Mouse (Mus musculus) macrophage (primary cell): ENCODE results near the gene Eml4. TPM values are rescaled to one million over a fixed set of nuclear protein-coding genes. Genes with fewer than 3 reads are reported as not detected.
A peak's percentile ranks its signal among the peaks of the same experiment; 100 is the strongest.

Experiments used
- H3K27ac ChIP-seq: fragments of 350-480 bp; formaldehyde crosslinking; 2 replicates; pipeline ENCODE4 v1.9.0; 2021
- H3K36me3 ChIP-seq: fragments of 350-480 bp; formaldehyde crosslinking; 2 replicates; pipeline ENCODE4 v1.9.0; 2021; ENCODE audit errors: inconsistent target
- H3K4me3 ChIP-seq: fragments of 350-480 bp; formaldehyde crosslinking; 2 replicates; pipeline ENCODE4 v1.9.0; 2021; ENCODE audit errors: inconsistent target
- H3K79me2 ChIP-seq: fragments of 350-480 bp; formaldehyde crosslinking; 2 replicates; pipeline ENCODE4 v1.9.0; 2021; ENCODE audit errors: inconsistent target
- WGBS: methylation state at CpG from one replicate; pipeline ENCODE4 v1.1.7; 2026; ENCODE audit warnings: inconsistent platforms; ENCODE audit not compliant: missing documents; 5-methylcytosine and 5-hydroxymethylcytosine counted together
- polyA plus RNA-seq: library from polyadenylated mRNA; stranded (reverse); fragments of 250-400 nt; gene quantifications from 3 replicates; pipeline ENCODE4 v1.2.4, GENCODE M21; 2018; ENCODE audit warnings: inconsistent platforms

The Eml4 gene
- polyA plus RNA-seq, 1 experiment from 2014 or later: 12.7 TPM

GRCm38 (mm10) chr17:83469586-83469985 is 118.9 kb downstream of the Eml4 start:
- Histone ChIP-seq H3K4me3 (no peak overlapping the region), H3K27ac (no peak overlapping the region), H3K79me2 (no peaks in the 10 kb centered on the region), H3K36me3 (peaks cover 35% of the 10 kb centered on the region)
- WGBS: 96% methylated on average over 2 of the region's 2 CpGs

DNA sequence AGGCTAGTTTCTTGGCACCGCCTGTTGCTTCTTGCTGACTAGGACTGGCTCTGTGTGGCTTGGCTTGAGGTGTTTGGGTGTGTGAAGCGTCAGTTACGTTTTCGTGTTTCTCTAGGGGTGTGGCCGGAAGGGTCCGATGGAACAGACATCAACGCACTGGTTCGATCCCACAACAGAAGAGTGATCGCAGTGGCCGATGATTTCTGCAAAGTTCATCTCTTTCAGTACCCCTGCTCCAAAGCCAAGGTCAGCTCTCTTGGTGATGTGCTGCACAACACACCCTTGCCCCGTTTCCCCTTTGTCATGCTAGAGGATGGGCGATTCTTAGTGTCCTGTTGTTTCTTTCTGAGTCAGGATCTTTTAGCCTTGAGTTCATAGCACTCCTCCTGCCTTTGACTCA is 126.4 kb downstream of the Eml4 start:
- H3K36me3 ChIP-seq: peaks cover 67% of the 10 kb centered on the region
- WGBS: 97% methylated on average over 12 of the region's 12 CpGs

GRCm38 (mm10) chr17:83481551-83481950 is 130.8 kb downstream of the Eml4 start:
- Histone ChIP-seq H3K79me2 (no peaks in the 10 kb centered on the region), H3K27ac (no peak overlapping the region), H3K36me3 (peaks cover 40% of the 10 kb centered on the region; the same call in 1 of the 2 replicates), H3K4me3 (no peak overlapping the region)
- WGBS: 96% methylated on average over 7 of the region's 7 CpGs

More for the DNA sequence above, 126.4 kb downstream of the Eml4 start:
- Histone ChIP-seq H3K27ac (no peak overlapping the region), H3K79me2 (no peaks in the 10 kb centered on the region), H3K4me3 (no peak overlapping the region)

- 97% methylated on average over 7 of the region's 7 CpGs for WGBS
- Histone ChIP-seq H3K27ac (no peak overlapping the region), H3K36me3 (peaks cover 25% of the 10 kb centered on the region; the same call in 1 of the 2 replicates), H3K79me2 (no peaks in the 10 kb centered on the region), H3K4me3 (no peak overlapping the region)
Measured at GRCm38 (mm10) chr17:83482817-83483536, 132.2 kb downstream of the Eml4 start.

DNA sequence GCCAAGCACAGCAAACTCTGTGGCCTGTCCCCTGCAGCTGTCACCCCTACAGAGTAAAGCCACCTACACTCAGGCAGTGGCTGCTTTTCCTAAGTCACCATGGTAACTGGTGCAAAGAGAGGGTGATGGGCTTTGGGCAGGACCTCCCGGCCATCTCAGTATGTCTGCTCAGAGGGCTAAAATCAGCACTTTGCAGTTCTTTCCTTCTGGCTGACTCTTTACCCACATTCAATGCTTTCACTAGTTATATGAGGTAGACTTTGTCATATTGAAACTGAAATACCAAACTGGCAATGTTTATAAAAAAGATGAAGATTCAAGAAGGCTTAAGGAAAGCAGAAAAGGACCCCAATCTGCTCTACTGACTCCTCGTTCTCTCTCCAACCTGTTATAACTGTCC is 133.1 kb downstream of the Eml4 start:
- WGBS: 86% methylated on average over 2 of the region's 2 CpGs

DNA sequence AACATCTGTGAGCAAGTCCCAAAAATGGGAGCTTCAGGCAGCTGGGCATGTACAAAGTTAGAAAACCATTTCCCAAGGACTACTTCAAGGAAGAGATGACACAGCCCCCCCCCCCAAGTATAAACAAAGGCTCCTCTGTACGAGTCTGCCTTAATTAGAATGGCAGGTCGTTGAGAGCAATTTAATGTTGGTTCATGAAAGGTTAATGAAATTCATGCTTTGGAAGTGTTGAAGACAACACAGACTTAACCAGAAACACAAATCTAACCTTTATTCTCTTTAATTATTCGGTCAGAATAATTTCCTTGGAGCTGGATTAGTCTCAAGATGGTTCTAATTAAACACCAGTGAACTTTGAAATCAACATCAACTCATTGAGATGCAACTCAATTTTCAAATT is 137.0 kb downstream of the Eml4 start:
- 96% methylated on average over 3 of the region's 3 CpGs for WGBS

More for the DNA sequence above, 133.1 kb downstream of the Eml4 start:
- no peak overlapping the region for H3K4me3 ChIP-seq
- no peak overlapping the region for H3K27ac ChIP-seq
- peaks cover 18% of the 10 kb centered on the region; the same call in 1 of the 2 replicates for H3K36me3 ChIP-seq
- no peaks in the 10 kb centered on the region for H3K79me2 ChIP-seq

DNA sequence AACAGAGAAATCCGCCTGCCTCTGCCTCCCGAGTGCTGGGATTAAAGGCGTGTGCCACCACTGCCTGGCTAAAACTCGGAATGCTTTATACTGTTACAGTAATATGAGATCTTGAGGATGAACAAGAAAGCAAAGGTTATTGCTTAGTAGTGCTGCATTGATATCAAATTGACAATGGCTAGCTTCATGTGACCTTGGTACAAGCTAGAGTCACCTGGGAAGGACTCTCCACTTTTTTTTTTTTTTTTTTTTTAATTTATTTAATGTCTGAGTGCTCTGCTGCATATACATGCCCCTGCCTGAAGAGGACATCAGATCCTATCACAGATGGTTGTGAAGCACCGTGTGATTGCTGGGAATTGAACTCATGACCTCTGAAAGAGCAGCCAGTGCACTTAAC is 148.2 kb downstream of the Eml4 start:
- H3K79me2 ChIP-seq: peaks cover 10% of the 10 kb centered on the region
- H3K4me3 ChIP-seq: no peak overlapping the region
- WGBS: 100% methylated on average over 5 of the region's 5 CpGs
- peaks cover 48% of the 10 kb centered on the region for H3K36me3 ChIP-seq
- H3K27ac ChIP-seq: no peak overlapping the region

More for the DNA sequence above, 137.0 kb downstream of the Eml4 start:
- H3K79me2 ChIP-seq: no peaks in the 10 kb centered on the region
- H3K27ac ChIP-seq: no peak overlapping the region
- H3K36me3 ChIP-seq: no peaks in the 10 kb centered on the region
- H3K4me3 ChIP-seq: no peak overlapping the region

DNA sequence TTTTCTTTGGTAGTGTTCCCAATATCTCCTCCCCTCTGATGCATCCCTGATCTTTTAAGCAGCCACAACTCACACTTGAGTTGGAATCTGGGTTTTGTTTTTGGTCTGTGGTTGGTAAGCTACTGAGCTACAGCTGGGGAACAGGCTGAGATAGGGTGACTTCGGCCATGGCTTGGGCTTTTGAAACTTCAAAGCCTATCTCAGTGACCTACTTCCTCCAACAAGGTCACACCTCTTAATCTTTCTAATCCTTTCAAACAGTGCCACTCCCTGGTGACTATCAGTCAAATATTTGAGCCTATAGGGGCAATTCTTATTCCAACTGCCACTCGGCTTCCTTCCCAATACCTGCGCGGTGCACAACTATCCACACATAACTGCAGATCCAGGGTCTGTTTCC is 149.0 kb downstream of the Eml4 start:
- 97% methylated on average over 4 of the region's 4 CpGs for WGBS
- peaks cover 18% of the 10 kb centered on the region for H3K79me2 ChIP-seq
- H3K27ac ChIP-seq: no peak overlapping the region
- H3K4me3 ChIP-seq: no peak overlapping the region
- H3K36me3 ChIP-seq: peaks cover 48% of the 10 kb centered on the region

GRCm38 (mm10) chr17:83503693-83504092 is 153.0 kb downstream of the Eml4 start:
- H3K36me3 ChIP-seq: peaks cover 38% of the 10 kb centered on the region
- H3K4me3 ChIP-seq: no peak overlapping the region
- 89% methylated on average over 2 of the region's 2 CpGs for WGBS
- H3K79me2 ChIP-seq: peaks cover 58% of the 10 kb centered on the region
- H3K27ac ChIP-seq: no peak overlapping the region

- H3K79me2 ChIP-seq: peaks cover 68% of the 10 kb centered on the region
- WGBS: 73% methylated on average over 3 of the region's 3 CpGs
- no peak overlapping the region for H3K4me3 ChIP-seq
- no peaks in the 10 kb centered on the region for H3K36me3 ChIP-seq
- H3K27ac ChIP-seq: no peak overlapping the region
Measured at GRCm38 (mm10) chr17:83512130-83512529, 161.4 kb downstream of the Eml4 start.

GRCm38 (mm10) chr17:83513655-83514212 is 163.0 kb downstream of the Eml4 start:
- H3K36me3 ChIP-seq: no peaks in the 10 kb centered on the region
- H3K79me2 ChIP-seq: peaks cover 52% of the 10 kb centered on the region
- under 1% methylated on average over 24 of the region's 24 CpGs for WGBS
- peak overlapping the region; percentile 81 for H3K4me3 ChIP-seq
- H3K27ac ChIP-seq: peak overlapping the region; percentile 92

GRCm38 (mm10) chr17:83514213-83514701 is 163.5 kb downstream of the Eml4 start:
- no peaks in the 10 kb centered on the region for H3K36me3 ChIP-seq
- peak overlapping the region; percentile 81 for H3K4me3 ChIP-seq
- peak overlapping the region; percentile 92 for H3K27ac ChIP-seq
- under 1% methylated on average over 33 of the region's 33 CpGs for WGBS
- H3K79me2 ChIP-seq: peaks cover 47% of the 10 kb centered on the region

GRCm38 (mm10) chr17:83517280-83518015 is 166.7 kb downstream of the Eml4 start, which contains the start of gene Cox7a2l:
Gene Cox7a2l (minus strand): TSS chr17:83517330.
- Histone ChIP-seq H3K79me2 (peaks cover 15% of the 10 kb centered on the region), H3K36me3 (no peaks in the 10 kb centered on the region), H3K4me3 (no peak within 1 kb of the TSS), H3K27ac (no peak within 1 kb of the TSS)
- WGBS: 99% methylated on average over 8 of the region's 8 CpGs

- H3K4me3 ChIP-seq: no peak overlapping the region
- WGBS: 91% methylated on average over 4 of the region's 4 CpGs
Measured at GRCm38 (mm10) chr17:83521881-83522280, 171.2 kb downstream of the Eml4 start.

More at GRCm38 (mm10) chr17:83521881-83522280, 171.2 kb downstream of the Eml4 start:
- Histone ChIP-seq H3K36me3 (no peaks in the 10 kb centered on the region), H3K27ac (no peak overlapping the region), H3K79me2 (no peaks in the 10 kb centered on the region)
